Mouse (Mus musculus): ENCODE results near the gene 1700113H08Rik.

Gene 1700113H08Rik

DNA sequence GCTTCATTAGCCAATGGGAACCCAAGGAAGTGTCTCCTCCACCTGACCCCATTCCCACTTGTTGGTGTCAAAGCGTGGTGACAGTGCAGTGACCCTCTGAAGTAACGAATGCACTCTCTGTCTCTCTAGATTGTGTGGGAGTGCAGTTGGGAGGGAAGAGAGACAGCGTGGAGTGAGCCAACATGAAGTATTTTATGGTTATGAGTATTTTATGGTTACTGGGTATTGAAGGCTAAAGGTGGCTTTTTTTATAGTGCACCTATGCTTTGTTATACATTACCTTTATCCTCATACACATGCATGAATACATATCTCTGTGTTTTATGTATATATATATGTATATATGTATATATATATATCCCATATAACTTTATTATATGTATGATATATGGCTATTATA is 8.7 kb upstream of the 1700113H08Rik start:
- in situ Hi-C loops (cut with MboI; ENCODE audit: low pct_unique_long_range_greater_than_20kb in 1 of 2, low sequenced_read_pairs in 2 of 2, unreplicated experiment in 1 of 2): loop anchor here in 1 of 2 experiments (25.0 kb wide), 1 partner anchor 463 kb away; the partner anchor contains the start of gene Pah

DNA sequence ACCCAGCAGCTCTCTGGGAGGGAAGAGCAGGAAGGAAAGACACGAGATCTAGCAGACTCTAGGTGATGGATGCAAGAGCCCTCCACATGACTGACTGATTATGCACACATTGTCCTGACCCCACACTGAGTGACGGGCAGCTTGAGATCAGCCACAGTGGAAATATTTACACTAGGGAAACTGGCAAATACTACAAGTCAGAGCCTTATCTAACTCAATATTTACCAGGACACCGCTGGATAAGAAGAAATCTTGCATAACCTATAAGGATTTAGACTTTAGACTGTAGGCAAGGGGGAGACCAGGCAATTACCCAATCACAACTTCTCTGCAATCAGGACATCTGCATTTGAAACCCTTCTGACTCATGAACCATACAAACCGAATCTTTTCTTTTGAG is 6.1 kb upstream of the 1700113H08Rik start:
- in situ Hi-C loops (cut with MboI; ENCODE audit: low pct_unique_long_range_greater_than_20kb in 1 of 2, low sequenced_read_pairs in 2 of 2, unreplicated experiment in 1 of 2): no loop called here

DNA sequence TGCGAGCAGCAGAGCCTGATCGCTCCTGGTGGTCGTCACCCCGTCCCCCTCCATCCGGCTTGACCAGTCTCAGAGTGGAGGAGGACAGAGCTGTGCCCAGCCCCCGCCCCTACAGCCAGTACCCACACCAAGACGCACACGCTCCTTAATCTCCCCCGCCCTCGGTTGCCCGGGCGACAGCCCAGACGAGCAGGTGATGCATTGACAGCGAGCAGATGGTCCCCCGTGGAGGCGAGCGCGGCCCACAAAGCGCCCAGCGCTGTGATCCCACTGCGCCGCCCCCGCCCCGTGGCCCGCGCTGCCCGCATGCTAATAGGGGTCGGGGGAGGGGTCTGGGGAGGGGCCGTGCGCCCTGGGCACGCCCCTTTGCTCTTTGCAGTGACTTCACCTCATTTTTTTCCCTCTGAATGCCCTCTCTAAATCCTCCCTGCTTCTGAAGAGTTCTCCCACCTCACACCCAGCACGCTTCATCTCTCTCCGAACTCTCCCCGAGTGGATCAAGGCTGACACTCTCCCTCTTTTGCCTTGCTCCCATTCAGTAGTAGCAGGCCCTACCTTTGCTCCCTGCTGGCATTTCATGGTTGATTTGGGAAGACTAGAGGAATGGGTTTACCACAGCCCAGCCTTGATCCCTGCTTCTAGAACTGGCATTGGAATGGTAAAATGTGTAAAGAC is 543 bp downstream of the 1700113H08Rik start:
- in situ Hi-C loops (cut with MboI; ENCODE audit: low pct_unique_long_range_greater_than_20kb in 1 of 2, low sequenced_read_pairs in 2 of 2, unreplicated experiment in 1 of 2): no loop called here

- in situ Hi-C loops (cut with MboI; ENCODE audit: low pct_unique_long_range_greater_than_20kb in 1 of 2, low sequenced_read_pairs in 2 of 2, unreplicated experiment in 1 of 2): no loop called here
Observed at GRCm38 (mm10) chr10:87058926-87059325, 1.1 kb downstream of the 1700113H08Rik start.

DNA sequence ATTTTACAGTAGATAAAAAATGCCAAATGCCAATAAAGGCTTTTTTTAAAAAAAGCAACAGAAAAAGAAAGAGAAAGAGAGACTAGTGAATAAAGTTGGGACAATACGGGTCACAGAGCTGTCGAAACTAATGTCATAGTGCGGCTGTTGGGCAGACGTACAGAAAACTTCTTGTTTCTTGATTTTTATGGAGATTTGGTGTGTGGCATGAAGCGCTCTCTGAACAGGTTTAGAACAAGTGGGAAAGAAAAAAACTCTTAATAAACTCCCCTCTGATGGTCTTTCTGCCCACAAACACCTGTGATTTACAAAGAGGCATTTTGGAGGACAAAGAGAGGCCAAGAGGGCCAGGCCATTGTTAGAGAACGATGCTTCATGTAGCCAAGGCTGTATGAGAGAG is 1.6 kb downstream of the 1700113H08Rik start:
- in situ Hi-C loops (cut with MboI; ENCODE audit: low pct_unique_long_range_greater_than_20kb in 1 of 2, low sequenced_read_pairs in 2 of 2, unreplicated experiment in 1 of 2): no loop called here

DNA sequence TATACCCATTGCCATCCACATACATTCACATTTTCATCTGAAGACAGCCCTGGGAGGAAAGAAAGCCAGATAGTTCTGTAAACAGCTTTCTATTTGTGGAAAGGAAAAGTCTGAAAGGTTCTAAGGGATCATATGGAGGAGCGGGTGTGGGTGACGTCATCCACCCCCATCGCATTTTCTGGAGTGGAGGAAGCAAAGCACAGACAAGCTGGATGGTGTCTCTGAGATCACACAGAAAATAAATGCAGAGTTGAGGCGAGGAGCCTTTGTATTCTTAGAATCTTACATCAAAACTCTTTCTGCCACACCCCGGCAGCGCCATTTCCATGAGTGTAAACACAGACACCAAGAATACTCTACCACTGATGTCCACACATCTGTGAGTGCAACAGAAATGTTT is 26.4 kb downstream of the 1700113H08Rik start:
- in situ Hi-C loops (cut with MboI; ENCODE audit: low pct_unique_long_range_greater_than_20kb in 1 of 2, low sequenced_read_pairs in 2 of 2, unreplicated experiment in 1 of 2): no loop called here

DNA sequence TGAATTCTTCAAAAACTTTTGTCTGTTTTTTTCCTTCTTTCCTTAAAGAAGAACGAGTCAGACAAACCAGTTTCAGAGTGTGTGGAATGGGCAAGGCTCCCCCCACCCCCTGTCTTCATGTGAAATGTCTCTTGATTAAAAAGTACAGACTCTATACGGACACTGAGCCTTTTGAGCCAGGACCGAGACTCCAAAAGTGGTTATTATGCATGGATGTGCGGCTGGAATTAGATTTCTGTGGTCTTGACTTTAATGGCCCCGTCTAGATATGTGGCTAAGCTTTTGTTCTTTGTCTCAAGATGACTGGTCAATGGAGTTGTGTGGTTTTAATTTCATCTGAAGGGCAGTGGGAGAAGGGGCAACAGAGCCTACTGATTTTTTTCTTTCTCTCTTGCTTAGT is 29.8 kb downstream of the 1700113H08Rik start:
- in situ Hi-C loops (cut with MboI; ENCODE audit: low pct_unique_long_range_greater_than_20kb in 1 of 2, low sequenced_read_pairs in 2 of 2, unreplicated experiment in 1 of 2): no loop called here

GRCm38 (mm10) chr10:87094249-87094648 is 36.4 kb downstream of the 1700113H08Rik start:
- in situ Hi-C loops (cut with MboI; ENCODE audit: low pct_unique_long_range_greater_than_20kb in 1 of 2, low sequenced_read_pairs in 2 of 2, unreplicated experiment in 1 of 2): no loop called here

GRCm38 (mm10) chr10:87098722-87099121 is 40.9 kb downstream of the 1700113H08Rik start:
- in situ Hi-C loops (cut with MboI; ENCODE audit: low pct_unique_long_range_greater_than_20kb in 1 of 2, low sequenced_read_pairs in 2 of 2, unreplicated experiment in 1 of 2): no loop called here

DNA sequence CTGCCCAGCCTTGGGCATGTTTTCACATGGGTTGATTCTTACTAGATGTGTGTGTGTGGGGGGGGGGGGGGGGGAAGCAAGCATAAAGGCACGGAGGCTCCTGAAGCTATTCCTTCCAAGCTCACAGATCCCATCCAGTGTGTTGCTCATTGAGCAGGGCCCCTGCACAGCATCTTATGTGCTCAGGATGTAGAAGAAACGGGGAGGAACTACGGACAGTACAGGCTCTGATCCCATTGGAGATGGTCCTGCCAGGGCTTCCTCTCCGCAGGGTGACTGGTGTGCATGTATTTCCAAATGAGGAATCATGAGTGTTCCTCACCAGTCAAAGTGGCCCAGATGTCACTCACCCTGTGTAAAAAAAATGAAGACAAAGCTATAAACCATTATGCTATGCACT is 42.8 kb downstream of the 1700113H08Rik start:
- in situ Hi-C loops (cut with MboI; ENCODE audit: low pct_unique_long_range_greater_than_20kb in 1 of 2, low sequenced_read_pairs in 2 of 2, unreplicated experiment in 1 of 2): no loop called here

DNA sequence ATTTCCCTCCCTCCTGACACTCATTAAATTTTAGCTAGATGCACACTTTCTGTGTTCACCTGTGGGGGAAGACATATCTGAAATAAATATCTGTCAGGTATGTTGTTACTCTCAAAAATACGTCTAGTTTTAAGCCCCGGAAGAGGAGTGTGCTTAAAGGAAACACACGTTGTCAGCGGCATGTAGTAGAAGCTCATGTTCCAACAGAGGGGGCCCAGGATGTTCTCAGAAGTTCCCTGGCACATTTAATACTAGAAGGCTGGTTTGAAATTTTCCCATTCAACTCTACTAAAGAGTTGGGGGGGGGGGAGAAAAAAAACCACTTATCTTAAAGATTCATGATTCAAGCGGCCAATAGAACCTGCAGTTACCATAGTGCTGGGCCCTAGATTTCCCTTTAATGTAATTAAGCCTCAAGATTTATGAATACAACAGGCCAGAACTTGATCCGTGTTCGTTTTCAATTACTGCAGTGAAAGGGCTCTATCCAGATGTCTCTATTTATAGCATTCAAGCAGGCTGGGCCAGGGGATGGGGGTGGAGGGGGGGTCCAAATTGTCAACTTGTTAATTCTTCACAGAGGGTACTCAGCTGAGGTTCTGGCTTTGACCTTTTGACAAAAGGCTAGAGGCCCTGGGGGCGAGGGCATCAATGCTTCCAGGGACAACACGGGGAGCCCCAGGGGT is 43.6 kb downstream of the 1700113H08Rik start:
- in situ Hi-C loops (cut with MboI; ENCODE audit: low pct_unique_long_range_greater_than_20kb in 1 of 2, low sequenced_read_pairs in 2 of 2, unreplicated experiment in 1 of 2): no loop called here

DNA sequence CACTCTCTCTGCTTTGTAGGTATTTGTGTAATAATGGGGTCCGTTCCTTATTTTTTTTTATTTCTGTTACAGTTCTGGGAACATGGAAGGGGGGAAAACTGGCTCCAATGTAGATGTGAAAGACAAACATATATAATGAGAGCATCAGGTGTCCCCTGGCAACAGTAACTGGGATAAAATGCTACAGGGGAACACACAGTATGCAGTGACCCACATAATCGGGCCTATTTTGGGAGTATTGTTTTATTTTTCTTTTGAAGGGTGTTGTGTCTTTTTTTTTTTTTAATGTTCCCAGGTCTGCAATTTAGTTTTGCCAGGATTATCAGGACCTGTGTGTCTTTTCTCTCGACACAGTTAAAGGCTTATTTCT is 44.1 kb downstream of the 1700113H08Rik start:
- in situ Hi-C loops (cut with MboI; ENCODE audit: low pct_unique_long_range_greater_than_20kb in 1 of 2, low sequenced_read_pairs in 2 of 2, unreplicated experiment in 1 of 2): no loop called here

GRCm38 (mm10) chr10:87102455-87102854 is 44.6 kb downstream of the 1700113H08Rik start:
- in situ Hi-C loops (cut with MboI; ENCODE audit: low pct_unique_long_range_greater_than_20kb in 1 of 2, low sequenced_read_pairs in 2 of 2, unreplicated experiment in 1 of 2): no loop called here

GRCm38 (mm10) chr10:87103286-87103685 is 45.4 kb downstream of the 1700113H08Rik start:
- in situ Hi-C loops (cut with MboI; ENCODE audit: low pct_unique_long_range_greater_than_20kb in 1 of 2, low sequenced_read_pairs in 2 of 2, unreplicated experiment in 1 of 2): no loop called here

DNA sequence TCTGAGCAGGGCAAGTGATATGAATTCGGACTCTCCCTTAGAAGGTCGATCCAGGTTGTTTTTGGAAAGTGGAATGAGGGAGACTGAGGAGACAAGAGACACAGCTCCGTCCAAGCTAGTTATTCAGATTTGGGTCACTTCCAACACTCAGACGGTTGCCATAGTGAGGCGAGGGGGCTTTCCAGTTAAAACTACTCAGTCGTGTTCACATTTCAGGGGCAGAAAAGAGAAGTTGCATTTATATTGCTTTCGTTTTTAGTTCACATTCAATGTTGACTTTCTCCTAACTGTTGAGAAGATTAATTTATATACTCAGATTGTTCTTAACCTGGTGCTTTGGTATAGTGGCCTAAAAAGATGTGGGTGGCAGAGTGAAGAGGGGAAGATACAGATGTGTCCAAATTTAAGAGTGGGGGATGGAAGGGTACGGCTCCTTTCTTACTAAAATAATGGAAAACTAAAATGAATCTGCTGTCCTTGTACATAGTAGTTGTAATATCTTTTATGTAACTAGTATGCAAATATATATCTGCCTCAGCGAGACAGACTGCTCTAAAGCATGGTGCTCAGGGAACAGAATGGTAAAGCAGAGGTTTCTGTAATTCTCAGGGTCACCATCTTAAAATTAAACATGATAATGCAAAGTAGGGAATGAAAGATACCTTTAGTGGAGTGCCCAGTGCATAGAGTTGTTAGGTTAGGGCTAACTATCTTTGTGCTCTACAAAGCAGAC is 49.9 kb downstream of the 1700113H08Rik start:
- in situ Hi-C loops (cut with MboI; ENCODE audit: low pct_unique_long_range_greater_than_20kb in 1 of 2, low sequenced_read_pairs in 2 of 2, unreplicated experiment in 1 of 2): no loop called here

- in situ Hi-C loops (cut with MboI; ENCODE audit: low pct_unique_long_range_greater_than_20kb in 1 of 2, low sequenced_read_pairs in 2 of 2, unreplicated experiment in 1 of 2): no loop called here
Observed at GRCm38 (mm10) chr10:87108333-87108732, 50.5 kb downstream of the 1700113H08Rik start.

- in situ Hi-C loops (cut with MboI; ENCODE audit: low pct_unique_long_range_greater_than_20kb in 1 of 2, low sequenced_read_pairs in 2 of 2, unreplicated experiment in 1 of 2): no loop called here
Observed at GRCm38 (mm10) chr10:87109038-87109771, 51.4 kb downstream of the 1700113H08Rik start.

- in situ Hi-C loops (cut with MboI; ENCODE audit: low pct_unique_long_range_greater_than_20kb in 1 of 2, low sequenced_read_pairs in 2 of 2, unreplicated experiment in 1 of 2): no loop called here
Observed at GRCm38 (mm10) chr10:87110909-87111308, 53.1 kb downstream of the 1700113H08Rik start.

DNA sequence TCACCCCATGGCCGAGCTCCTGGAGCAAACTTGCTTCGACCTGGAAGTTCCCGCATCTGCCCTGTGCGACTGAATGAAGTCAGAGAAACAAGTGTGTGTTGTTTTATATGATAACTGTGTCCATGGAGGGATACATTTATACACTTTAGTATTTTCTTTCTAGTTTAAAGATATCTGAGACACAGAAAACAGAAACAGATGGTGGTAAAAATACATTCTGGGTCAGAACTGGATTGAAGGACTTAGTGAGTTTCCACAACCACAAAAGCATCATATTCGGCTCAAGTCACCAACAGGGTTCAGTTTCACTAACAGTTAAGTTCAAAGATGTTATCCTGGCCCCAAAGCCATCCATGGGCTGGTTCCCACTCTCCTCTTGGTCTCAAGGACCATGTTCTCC is 67.2 kb downstream of the 1700113H08Rik start:
- in situ Hi-C loops (cut with MboI; ENCODE audit: low pct_unique_long_range_greater_than_20kb in 1 of 2, low sequenced_read_pairs in 2 of 2, unreplicated experiment in 1 of 2): no loop called here
